Mouse (Mus musculus) forebrain, postnatal 0 days (tissue): ENCODE results near the gene Sgpl1. TPM values are rescaled to one million over a fixed set of nuclear protein-coding genes. Genes with fewer than 3 reads are reported as not detected.

Experiments used
- ATAC-seq: fragments of 200-750 bp; cut with Nextera tagmentation; 2 replicates; pipeline ENCODE4 v1.8.0; 2017; ENCODE audit warnings: mild to moderate bottlenecking, moderate library complexity
- DNase-seq: peaks from one replicate; pipeline ENCODE4 v3.0.0-alpha.2; 2015
- H3K27ac ChIP-seq: fragments of 300-500 bp; sonication (generic); 2 replicates; pipeline ENCODE4 v1.5.1; 2014; ENCODE audit warnings: low read depth, mild to moderate bottlenecking, antibody characterized with exemption, low read length, moderate library complexity, mixed read lengths
- H3K27me3 ChIP-seq: fragments of 300-500 bp; sonication (generic); 2 replicates; pipeline ENCODE4 v1.6.1; 2014; ENCODE audit warnings: mild to moderate bottlenecking, low read length, mixed read lengths; ENCODE audit not compliant: insufficient read depth
- H3K36me3 ChIP-seq: fragments of 300-500 bp; sonication (generic); 2 replicates; pipeline ENCODE4 v1.6.1; 2014; ENCODE audit warnings: mild to moderate bottlenecking, moderate library complexity; ENCODE audit not compliant: insufficient read depth
- H3K4me1 ChIP-seq: fragments of 300-500 bp; sonication (generic); 2 replicates; pipeline ENCODE4 v1.6.1; 2014; ENCODE audit warnings: antibody characterized with exemption; ENCODE audit not compliant: insufficient read depth
- H3K4me2 ChIP-seq: fragments of 300-500 bp; sonication (generic); 2 replicates; pipeline ENCODE4 v1.6.1; 2014; ENCODE audit warnings: low read depth, mild to moderate bottlenecking, moderate library complexity
- H3K4me3 ChIP-seq: fragments of 300-500 bp; sonication (generic); 2 replicates; pipeline ENCODE4 v1.5.1; 2014; ENCODE audit warnings: low read depth, low read length, mixed read lengths
- H3K9ac ChIP-seq: fragments of 300-500 bp; sonication (generic); 2 replicates; pipeline ENCODE4 v1.6.1; 2014; ENCODE audit warnings: mild to moderate bottlenecking
- H3K9me3 ChIP-seq: fragments of 300-500 bp; sonication (generic); 2 replicates; pipeline ENCODE4 v1.6.1; 2016; ENCODE audit warnings: low read length
- CTCF ChIP-seq: sonication (generic); IDR thresholded peaks from 2 replicates; pipeline ENCODE4 v1.5.1; 2016; ENCODE audit warnings: antibody characterized with exemption, control low read depth, low read depth
- WGBS: fragments of 180-500 bp; shearing (Covaris S2); extraction: QIAGEN DNeasy Blood & Tissue Kit; methylation state at CpG from one replicate; pipeline ENCODE4 v1.1.7; 2014; 5-methylcytosine and 5-hydroxymethylcytosine counted together
- polyA plus RNA-seq: library from polyadenylated mRNA; unstranded; fragments of >200 nt; fragmentation: Nextera tagmentation; extraction: Ambion mirVana; gene quantifications from 2 replicates; pipeline ENCODE4 v1.2.1, GENCODE M21; 2015
- total RNA-seq: library from RNA; depleted of rRNA; stranded (reverse); fragments of >200 nt; gene quantifications from 2 replicates; pipeline ENCODE4 v1.2.3, GENCODE M21; 2014; rRNA removed

The Sgpl1 gene
- total RNA-seq (40.6 and 50.6 TPM in 2 replicates), polyA plus RNA-seq (28.0 and 31.9 TPM in 2 replicates)

GRCm38 (mm10) chr10:61147157-61148040 is at the start of gene Sgpl1:
TSS of gene Sgpl1 (minus strand) at chr10:61147703.
- TF ChIP-seq CTCF: peak; percentile 83
- no peaks in the 10 kb centered on the region for H3K9me3 ChIP-seq
- peak within 1 kb of the TSS; percentile 79 for H3K4me3 ChIP-seq
- H3K4me1 ChIP-seq: no peaks in the 10 kb centered on the region
- H3K9ac ChIP-seq: peak within 1 kb of the TSS; percentile 78
- peak within 1 kb of the TSS; percentile 82 for H3K4me2 ChIP-seq
- peak within 1 kb of the TSS; percentile 94 for H3K27ac ChIP-seq
- H3K36me3 ChIP-seq: no peaks in the 10 kb centered on the region
- 1% methylated on average over 79 of the region's 82 CpGs for WGBS
- H3K27me3 ChIP-seq: no peaks in the 10 kb centered on the region
- ATAC-seq: peak; percentile 90
- peak; percentile 95 for DNase-seq

GRCm38 (mm10) chr10:61195718-61196291 is 48.3 kb upstream of the Sgpl1 start:
- Histone ChIP-seq H3K9me3 (no peaks in the 10 kb centered on the region), H3K36me3 (no peaks in the 10 kb centered on the region), H3K4me1 (no peaks in the 10 kb centered on the region), H3K4me2 (no peak overlapping the region), H3K27ac (no peak overlapping the region), H3K27me3 (no peaks in the 10 kb centered on the region), H3K9ac (no peak overlapping the region), H3K4me3 (no peak overlapping the region)
- WGBS: 90% methylated on average over 5 of the region's 5 CpGs
- DNase-seq (no peak), ATAC-seq (no peak)
- no peak for TF ChIP-seq CTCF

- Histone ChIP-seq H3K36me3 (no peaks in the 10 kb centered on the region), H3K9me3 (no peaks in the 10 kb centered on the region), H3K4me2 (no peak overlapping the region), H3K27ac (no peak overlapping the region), H3K27me3 (no peaks in the 10 kb centered on the region), H3K4me3 (no peak overlapping the region), H3K4me1 (no peaks in the 10 kb centered on the region), H3K9ac (no peak overlapping the region)
- ATAC-seq (no peak), DNase-seq (no peak)
- WGBS: 82% methylated on average over 8 of the region's 8 CpGs
- no peak for TF ChIP-seq CTCF
Measured at GRCm38 (mm10) chr10:61195216-61195615, 47.7 kb upstream of the Sgpl1 start.

GRCm38 (mm10) chr10:61194611-61195010 is 47.1 kb upstream of the Sgpl1 start:
- no peaks in the 10 kb centered on the region for H3K36me3 ChIP-seq
- no peaks in the 10 kb centered on the region for H3K9me3 ChIP-seq
- H3K27ac ChIP-seq: no peak overlapping the region
- no peak overlapping the region for H3K4me2 ChIP-seq
- H3K9ac ChIP-seq: no peak overlapping the region
- H3K4me3 ChIP-seq: no peak overlapping the region
- no peaks in the 10 kb centered on the region for H3K4me1 ChIP-seq
- no peaks in the 10 kb centered on the region for H3K27me3 ChIP-seq
- no peak for TF ChIP-seq CTCF
- DNase-seq: no peak
- no peak for ATAC-seq
- 85% methylated on average over 9 of the region's 9 CpGs for WGBS

GRCm38 (mm10) chr10:61188010-61188409 is 40.5 kb upstream of the Sgpl1 start:
- Histone ChIP-seq H3K4me3 (no peak overlapping the region), H3K27me3 (no peaks in the 10 kb centered on the region), H3K27ac (no peak overlapping the region), H3K4me1 (no peaks in the 10 kb centered on the region), H3K9ac (no peak overlapping the region), H3K4me2 (no peak overlapping the region), H3K9me3 (no peaks in the 10 kb centered on the region), H3K36me3 (no peaks in the 10 kb centered on the region)
- DNase-seq (no peak), ATAC-seq (no peak)
- WGBS: 80% methylated on average over 3 of the region's 3 CpGs
- TF ChIP-seq CTCF: no peak

- ATAC-seq (no peak), DNase-seq (no peak)
- Histone ChIP-seq H3K4me1 (no peaks in the 10 kb centered on the region), H3K27ac (no peak overlapping the region), H3K9ac (no peak overlapping the region), H3K9me3 (no peaks in the 10 kb centered on the region), H3K4me2 (no peak overlapping the region), H3K36me3 (no peaks in the 10 kb centered on the region), H3K4me3 (no peak overlapping the region), H3K27me3 (no peaks in the 10 kb centered on the region)
- 78% methylated on average over 3 of the region's 3 CpGs for WGBS
- TF ChIP-seq CTCF: no peak
Measured at GRCm38 (mm10) chr10:61187001-61187400, 39.5 kb upstream of the Sgpl1 start.

- 70% methylated on average over 6 of the region's 6 CpGs for WGBS
- DNase-seq: no peak
- no peak for TF ChIP-seq CTCF
Measured at GRCm38 (mm10) chr10:61179927-61180326, 32.4 kb upstream of the Sgpl1 start.

More at GRCm38 (mm10) chr10:61179927-61180326, 32.4 kb upstream of the Sgpl1 start:
- no peak overlapping the region for H3K9ac ChIP-seq
- no peaks in the 10 kb centered on the region for H3K9me3 ChIP-seq
- no peak overlapping the region for H3K4me2 ChIP-seq
- no peak overlapping the region for H3K27ac ChIP-seq
- ATAC-seq: no peak
- no peak overlapping the region for H3K4me3 ChIP-seq
- no peaks in the 10 kb centered on the region for H3K4me1 ChIP-seq
- no peaks in the 10 kb centered on the region for H3K36me3 ChIP-seq
- no peaks in the 10 kb centered on the region for H3K27me3 ChIP-seq
